In the genomic region with DNA sequence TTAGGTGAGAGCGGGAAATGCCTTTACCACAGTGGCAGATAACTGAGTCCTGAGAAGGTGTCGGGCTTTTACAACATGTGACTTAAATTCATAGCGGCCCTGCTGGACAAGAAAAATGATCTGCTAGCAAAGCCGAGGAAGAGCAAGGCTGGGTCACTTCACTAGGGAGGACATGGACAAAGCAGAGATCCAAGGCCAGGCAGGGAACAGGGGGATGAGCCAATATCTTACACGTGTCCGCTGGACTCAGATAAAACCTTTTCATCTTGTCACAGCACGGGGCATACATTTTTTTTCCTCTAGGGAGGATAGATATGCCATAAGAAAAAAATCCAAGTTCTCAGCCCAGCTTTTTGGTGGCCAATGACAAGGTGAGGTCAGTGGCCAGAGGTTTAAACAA, we compare ENCODE assay signal across 28 mouse cellular contexts.
DNase-seq lines count a peak whose midpoint lies in the region; ATAC-seq and TF ChIP-seq lines count a peak whose summit lies in the region.
"Had no signal": no experiment of that assay in that cellular context is flagged by ENCODE, and none has a peak within 500 bp of the region (broad histone marks: within the 10 kb centered on the region; RNA-seq: fewer than 3 reads in every experiment).

No protein-coding gene starts in this region.

- H3K79me2 ChIP-seq in heart, adult 2 months (replicated peaks; ENCODE audit: control insufficient read depth, insufficient read depth, low read length): no peaks in the 10 kb centered on the region

- no peak for DNase-seq in kidney, adult 8-10 months
- DNase-seq in stomach, postnatal 0 days (ENCODE audit: low spot score): no peak
- peak; percentile 59 for DNase-seq in adrenal gland, postnatal 36 days
- no peak for DNase-seq in heart, adult 2 months
- no peak for DNase-seq in Muller cell, postnatal 12 days (ENCODE audit: inconsistent ontology term)
- DNase-seq: cerebellum, adult 18-20 months; cerebellum, postnatal 25 days; gastrocnemius, postnatal 14 days; heart, adult 11 months; heart, postnatal 10 days; kidney, postnatal 10 days; liver, embryonic 13.5 days; lung, postnatal 14 days; right cerebral cortex, adult 18-20 months; right cerebral cortex, postnatal 4 days had no signal

- no peaks in the 10 kb centered on the region for H3K36me3 ChIP-seq in kidney, embryonic 15.5 days
- H3K36me3 ChIP-seq in stomach, embryonic 16.5 days (ENCODE audit: control insufficient read depth, insufficient read depth, low read length): no peaks in the 10 kb centered on the region
- H3K36me3 ChIP-seq in stomach, postnatal 0 days (ENCODE audit: control insufficient read depth, insufficient read depth, low read length): no peaks in the 10 kb centered on the region
- no peaks in the 10 kb centered on the region for H3K36me3 ChIP-seq in heart, adult 2 months (ENCODE audit: control insufficient read depth, insufficient read depth, low read length)
- H3K36me3 ChIP-seq: embryonic facial prominence, embryonic 15.5 days; heart, embryonic 12.5 days; hindbrain, embryonic 10.5 days; intestine, embryonic 15.5 days; limb, embryonic 13.5 days; liver, embryonic 13.5 days; midbrain, embryonic 12.5 days had no signal

- H3K4me2 ChIP-seq in kidney, embryonic 15.5 days: no peak overlapping the region
- no peak overlapping the region for H3K4me2 ChIP-seq in stomach, embryonic 16.5 days (ENCODE audit: low read depth, low read length)
- H3K4me2 ChIP-seq in stomach, postnatal 0 days (replicated peaks; ENCODE audit: low read depth): no peak overlapping the region
- H3K4me2 ChIP-seq: embryonic facial prominence, embryonic 15.5 days; heart, embryonic 12.5 days; intestine, embryonic 15.5 days; limb, embryonic 13.5 days; liver, embryonic 13.5 days; midbrain, embryonic 12.5 days; neural tube, embryonic 15.5 days had no signal

- no peaks in the 10 kb centered on the region for H3K27me3 ChIP-seq in kidney, embryonic 15.5 days
- no peaks in the 10 kb centered on the region for H3K27me3 ChIP-seq in stomach, embryonic 16.5 days (ENCODE audit: control insufficient read depth, insufficient read depth, low read length)
- H3K27me3 ChIP-seq in stomach, postnatal 0 days (ENCODE audit: control insufficient read depth, insufficient read depth, low read length): no peaks in the 10 kb centered on the region
- H3K27me3 ChIP-seq in heart, adult 2 months (ENCODE audit: control insufficient read depth, insufficient read depth, low read length): no peaks in the 10 kb centered on the region
- H3K27me3 ChIP-seq: embryonic facial prominence, embryonic 15.5 days; intestine, embryonic 15.5 days; limb, embryonic 13.5 days; liver, embryonic 13.5 days; midbrain, embryonic 12.5 days; neural tube, embryonic 15.5 days; Patski had no signal

- peak overlapping the region; percentile 84 for H3K27ac ChIP-seq in kidney, embryonic 15.5 days
- H3K27ac ChIP-seq in stomach, embryonic 16.5 days (ENCODE audit: low read length): peak overlapping the region; percentile 24; the same call in 1 of the 2 replicates
- no peak overlapping the region for H3K27ac ChIP-seq in stomach, postnatal 0 days (replicated peaks)
- no peak overlapping the region for H3K27ac ChIP-seq in heart, adult 2 months
- H3K27ac ChIP-seq: embryonic facial prominence, embryonic 15.5 days; hindbrain, embryonic 10.5 days; intestine, embryonic 15.5 days; layer of hippocampus, adult 2 months; limb, embryonic 13.5 days; liver, embryonic 13.5 days; midbrain, embryonic 12.5 days; neural tube, embryonic 15.5 days had no signal

- TF ChIP-seq POLR2A in heart, adult 2 months (IDR thresholded peaks at IDR 0.05; ENCODE audit: insufficient read depth, low read depth, low read length): no peak

- WGBS in kidney, embryonic 15.5 days: 26% methylated on average over 7 of the region's 7 CpGs
- WGBS in stomach, embryonic 16.5 days: 61% methylated on average over 7 of the region's 7 CpGs
- 57% methylated on average over 7 of the region's 7 CpGs for WGBS in stomach, postnatal 0 days
- WGBS in heart, adult 2 months: 69% methylated on average over 7 of the region's 7 CpGs

- intact Hi-C loops in heart, adult 2 months (cut with DNase I): no loop called here

- H3K4me1 ChIP-seq in kidney, embryonic 15.5 days: peaks cover 33% of the 10 kb centered on the region
- H3K4me1 ChIP-seq in stomach, embryonic 16.5 days (ENCODE audit: control insufficient read depth, insufficient read depth, low read length): peaks cover 12% of the 10 kb centered on the region
- H3K4me1 ChIP-seq in stomach, postnatal 0 days (replicated peaks; ENCODE audit: control insufficient read depth, insufficient read depth): no peaks in the 10 kb centered on the region
- no peaks in the 10 kb centered on the region for H3K4me1 ChIP-seq in heart, adult 2 months (ENCODE audit: control insufficient read depth, insufficient read depth, low read length)
- H3K4me1 ChIP-seq: embryonic facial prominence, embryonic 15.5 days; heart, embryonic 12.5 days; intestine, embryonic 15.5 days; liver, embryonic 13.5 days; midbrain, embryonic 12.5 days; neural tube, embryonic 15.5 days had no signal

- ATAC-seq in kidney, embryonic 15.5 days (replicated peaks; ENCODE audit: low FRiP score): peak; percentile 11; the same call in 1 of the 2 replicates
- ATAC-seq in stomach, embryonic 16.5 days (ENCODE audit: insufficient read depth, low FRiP score): no peak
- no peak for ATAC-seq in stomach, postnatal 0 days (ENCODE audit: low FRiP score, low TSS enrichment)
- ATAC-seq: forebrain, embryonic 16.5 days; hindbrain, embryonic 16.5 days; intestine, embryonic 15.5 days; Patski had no signal

- no peak overlapping the region for H3K4me3 ChIP-seq in kidney, embryonic 15.5 days (replicated peaks)
- H3K4me3 ChIP-seq in stomach, embryonic 16.5 days (replicated peaks; ENCODE audit: low read length): no peak overlapping the region
- no peak overlapping the region for H3K4me3 ChIP-seq in stomach, postnatal 0 days (ENCODE audit: low read depth, low read length)
- no peak overlapping the region for H3K4me3 ChIP-seq in heart, adult 2 months
- H3K4me3 ChIP-seq: embryonic facial prominence, embryonic 15.5 days; heart, embryonic 12.5 days; hindbrain, embryonic 10.5 days; intestine, embryonic 15.5 days; layer of hippocampus, adult 2 months; limb, embryonic 13.5 days; liver, embryonic 13.5 days; midbrain, embryonic 12.5 days; neural tube, embryonic 15.5 days had no signal

- TF ChIP-seq EP300 in stomach, postnatal 0 days (optimal IDR thresholded peaks at IDR 0.05): no peak
- TF ChIP-seq EP300 in heart, adult 2 months (IDR thresholded peaks at IDR 0.05; ENCODE audit: insufficient read depth, low read depth, low read length): no peak

- no peaks in the 10 kb centered on the region for H3K9me3 ChIP-seq in kidney, embryonic 15.5 days (replicated peaks)
- no peaks in the 10 kb centered on the region for H3K9me3 ChIP-seq in stomach, embryonic 16.5 days (replicated peaks; ENCODE audit: control insufficient read depth, low read length)
- no peaks in the 10 kb centered on the region for H3K9me3 ChIP-seq in stomach, postnatal 0 days (ENCODE audit: control insufficient read depth, low read length)
- H3K9me3 ChIP-seq: embryonic facial prominence, embryonic 15.5 days; heart, embryonic 12.5 days; hindbrain, embryonic 10.5 days; intestine, embryonic 15.5 days; limb, embryonic 13.5 days; liver, embryonic 13.5 days; midbrain, embryonic 12.5 days; neural tube, embryonic 15.5 days had no signal

- no peak overlapping the region for H3K9ac ChIP-seq in kidney, embryonic 15.5 days
- H3K9ac ChIP-seq in stomach, embryonic 16.5 days (ENCODE audit: low read length): no peak overlapping the region
- no peak overlapping the region for H3K9ac ChIP-seq in stomach, postnatal 0 days (ENCODE audit: low read length)
- H3K9ac ChIP-seq in heart, adult 2 months (ENCODE audit: low read depth, low read length): no peak overlapping the region
- H3K9ac ChIP-seq: embryonic facial prominence, embryonic 15.5 days; heart, embryonic 12.5 days; intestine, embryonic 15.5 days; limb, embryonic 13.5 days; liver, embryonic 13.5 days; midbrain, embryonic 12.5 days; neural tube, embryonic 15.5 days had no signal

- no peak for TF ChIP-seq CTCF in stomach, postnatal 0 days (IDR thresholded peaks at IDR 0.05; ENCODE audit: low read depth)
- no peak for TF ChIP-seq CTCF in heart, adult 2 months (IDR thresholded peaks at IDR 0.05)

Comparison
In these comparisons a context has a peak if more than half of its experiments do, and no peak if none do; other contexts are left out.
1. H3K27ac ChIP-seq: peak in kidney, embryonic 15.5 days (single experiment) and stomach, embryonic 16.5 days (single experiment); none in stomach, postnatal 0 days (single experiment) and heart, adult 2 months (single experiment).
2. DNase-seq: peak in adrenal gland, postnatal 36 days (2 of 2); none in kidney, adult 8-10 months (0 of 2), stomach, postnatal 0 days (single experiment), heart, adult 2 months (0 of 2) and Muller cell, postnatal 12 days (single experiment).